Mouse (Mus musculus) liver (tissue): ENCODE results near the gene Bbs9.
"Not testable (repeated sequence)": the region's sequence is repeated elsewhere in the genome, so short reads cannot be mapped to it uniquely, and the experiment has no call there.

Experiments used
- DNase-seq: peaks from one replicate; pipeline ENCODE4 v3.0.0-alpha.2; 2020; ENCODE audit warnings: mixed read lengths

Bbs9 gene

GRCm38 (mm10) chr9:22475424-22475868 is at the start of gene Bbs9:
Gene Bbs9 (plus strand): TSS chr9:22475715.
- peak; percentile 94 for DNase-seq

- no peak for DNase-seq
Observed at GRCm38 (mm10) chr9:22428028-22428665, 47.4 kb upstream of the Bbs9 start.

GRCm38 (mm10) chr9:22428666-22429410 is 46.7 kb upstream of the Bbs9 start:
- DNase-seq: no peak

DNA sequence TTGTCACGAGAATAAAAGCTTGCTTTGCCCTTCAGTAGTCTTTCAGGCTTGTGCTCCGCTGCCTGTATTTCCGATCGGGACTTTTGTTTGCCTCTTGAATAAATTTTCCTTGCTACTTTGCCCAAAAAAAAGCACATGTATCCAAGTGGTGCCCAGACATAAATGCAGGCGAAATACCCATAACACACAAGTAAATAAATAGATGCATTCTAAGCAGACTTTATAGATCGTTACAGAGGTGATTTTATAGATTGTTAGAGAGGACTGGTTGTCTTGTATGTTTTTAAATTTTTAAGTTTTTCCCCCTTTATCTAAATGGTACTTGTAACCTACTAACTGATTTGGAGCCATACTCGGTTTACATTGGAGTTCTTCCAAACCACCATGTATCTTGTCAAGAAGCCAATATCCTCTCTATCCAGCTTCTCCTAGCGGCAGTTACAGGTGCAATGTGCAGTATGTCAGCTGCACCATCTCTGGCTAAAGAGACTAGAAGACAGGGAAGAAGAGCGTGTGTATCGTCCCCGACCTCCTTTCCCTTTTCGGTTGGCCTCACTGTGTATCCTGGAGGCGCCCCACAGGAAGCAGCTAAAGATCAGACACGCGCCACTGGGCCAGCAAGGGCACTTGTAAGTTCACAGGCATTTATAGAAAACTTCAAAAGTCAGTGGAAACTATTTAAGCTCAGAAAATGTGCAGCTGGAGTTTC is 45.8 kb upstream of the Bbs9 start:
- DNase-seq: no peak

DNA sequence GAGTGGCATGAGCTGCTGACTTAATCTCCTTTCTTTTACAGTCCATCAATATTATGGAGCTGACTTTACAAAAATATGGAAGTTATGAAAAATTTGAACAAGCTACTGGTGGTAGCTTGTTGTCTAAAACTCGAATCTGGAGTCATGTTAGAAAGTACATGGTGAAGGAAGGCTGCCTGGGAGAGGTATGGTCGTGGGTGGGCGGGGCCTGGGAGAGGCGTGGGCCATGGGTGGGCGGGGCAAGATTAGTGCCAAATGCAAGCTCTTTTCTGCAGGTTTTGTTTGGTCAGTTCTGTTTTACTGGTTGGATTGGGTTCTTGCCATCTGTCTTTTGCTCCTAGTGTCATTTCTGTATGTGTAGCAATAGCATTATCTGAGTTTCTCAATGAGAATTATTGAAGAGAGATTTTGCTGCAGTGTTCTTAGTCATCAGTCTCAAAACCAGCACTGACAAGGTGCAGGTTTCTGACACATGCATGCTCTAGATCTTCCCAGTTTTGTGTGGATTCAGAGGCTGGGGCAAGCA is 45.1 kb upstream of the Bbs9 start:
- DNase-seq: peak; percentile 67

GRCm38 (mm10) chr9:22433221-22433620 is 42.3 kb upstream of the Bbs9 start:
- DNase-seq: no peak

DNA sequence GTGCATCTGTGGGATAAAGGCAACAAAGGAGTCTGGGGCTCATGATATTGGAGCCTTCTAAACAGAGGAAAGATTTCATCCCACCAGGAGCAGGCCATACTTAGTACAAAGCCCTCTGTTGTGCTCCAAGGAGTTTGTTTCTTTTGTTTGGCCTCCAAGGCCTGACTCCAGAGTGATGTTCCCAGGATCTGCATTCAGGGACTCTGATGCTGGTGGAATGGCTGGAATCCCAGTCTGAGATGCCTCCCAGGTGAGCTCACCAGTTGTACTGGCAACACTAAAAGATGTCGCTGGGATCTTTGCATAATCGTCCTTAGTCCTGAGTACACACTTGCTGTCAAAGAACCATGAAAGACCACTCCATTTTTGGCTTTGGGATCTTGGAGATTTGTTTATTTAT is 41.4 kb upstream of the Bbs9 start:
- no peak for DNase-seq

DNA sequence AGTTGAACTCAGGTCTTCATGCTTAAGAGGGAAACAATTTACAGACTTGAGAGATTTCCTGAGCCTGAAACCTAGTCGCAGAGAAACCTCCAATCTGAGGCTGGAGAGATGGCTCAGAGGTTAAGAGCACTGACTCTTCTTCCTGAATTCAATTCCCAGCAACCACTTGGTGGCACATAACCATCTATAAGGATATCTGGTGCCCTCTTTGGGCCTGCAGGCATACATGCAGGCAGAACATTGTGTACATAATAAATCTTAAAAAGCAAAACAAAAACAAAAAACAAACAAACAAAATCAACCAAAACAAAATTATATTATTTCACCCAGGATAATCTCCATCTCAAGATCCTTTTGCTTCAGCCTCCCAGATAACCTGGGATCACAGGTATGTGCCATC is 36.7 kb upstream of the Bbs9 start:
- no peak for DNase-seq

DNA sequence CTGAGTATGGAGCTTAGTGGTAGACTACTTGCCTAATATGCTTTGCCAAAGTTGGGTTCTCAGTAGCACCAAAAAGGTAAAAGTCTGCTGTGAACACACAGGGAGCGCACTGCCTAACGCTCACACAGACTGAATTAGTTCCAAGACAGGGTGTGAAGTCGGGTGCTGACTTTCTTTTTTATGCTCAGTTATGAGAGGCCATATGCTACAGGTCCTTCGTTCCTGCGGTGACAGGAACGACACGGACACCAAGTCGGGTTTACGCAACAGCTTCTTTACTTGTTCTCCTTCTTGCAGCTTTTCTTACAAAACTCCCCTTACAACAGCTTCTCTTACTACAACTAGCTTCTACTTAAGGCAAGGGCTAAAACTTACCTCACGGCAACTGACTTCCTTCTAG is 32.4 kb upstream of the Bbs9 start:
- no peak for DNase-seq

DNA sequence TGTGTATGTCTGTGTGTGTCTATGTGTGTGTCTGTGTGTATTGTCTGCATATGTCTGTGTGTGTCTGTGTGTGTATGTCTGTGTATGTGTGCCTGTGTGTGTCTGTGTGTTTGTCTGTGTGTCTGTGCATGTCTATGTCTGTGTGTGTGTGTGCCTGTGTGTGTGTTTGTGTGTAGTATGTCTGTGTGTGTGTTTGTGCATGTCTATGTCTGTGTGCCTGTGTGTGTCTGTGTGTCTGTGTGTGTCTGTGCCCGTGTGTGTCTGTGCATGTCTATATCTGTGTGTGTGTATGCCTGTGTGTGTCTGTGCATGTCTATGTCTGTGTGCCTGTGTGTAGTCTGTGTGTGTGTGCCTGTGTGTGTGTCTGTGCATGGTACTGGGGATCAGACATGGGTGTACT is 30.4 kb upstream of the Bbs9 start:
- no peak for DNase-seq

- no peak for DNase-seq
Observed at GRCm38 (mm10) chr9:22447213-22447612, 28.3 kb upstream of the Bbs9 start.

DNA sequence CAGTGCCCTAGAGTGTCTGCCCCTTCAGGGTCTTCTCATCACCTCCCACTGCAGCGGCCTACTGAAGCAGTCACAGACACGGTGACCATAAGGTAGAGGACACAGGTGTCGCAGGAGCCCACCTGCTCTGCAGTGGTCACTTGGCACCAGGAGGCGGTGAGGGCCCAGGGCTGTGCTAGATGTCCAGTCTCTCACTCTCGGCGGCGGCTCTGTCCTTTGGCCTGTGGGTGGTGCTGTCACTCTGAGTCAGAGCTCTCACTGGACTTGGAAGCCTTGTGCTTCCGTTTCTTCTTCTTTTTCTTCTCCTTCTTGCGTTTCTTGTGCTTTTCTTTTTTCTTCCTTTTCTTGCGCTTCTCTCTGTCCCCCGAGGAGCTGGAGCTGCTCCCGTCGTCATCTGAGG is 27.1 kb upstream of the Bbs9 start:
- no peak for DNase-seq

DNA sequence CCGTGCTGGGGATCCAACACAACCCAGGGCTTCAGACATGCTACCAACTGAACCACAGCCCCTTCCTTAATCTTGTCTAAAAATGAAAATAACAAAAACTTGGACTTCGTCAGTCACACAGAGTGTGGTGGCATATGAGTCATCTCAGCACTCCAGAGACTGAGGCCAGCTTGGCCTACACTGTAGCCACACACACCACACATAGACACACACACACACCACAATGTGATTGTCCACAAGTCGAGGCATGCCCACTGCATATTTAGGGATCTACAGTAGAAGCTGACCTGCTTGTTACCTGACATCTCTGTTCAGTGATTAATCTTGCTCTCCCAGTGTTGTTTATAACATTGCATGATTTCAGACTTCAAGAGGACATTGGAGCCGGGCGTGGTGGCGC is 26.3 kb upstream of the Bbs9 start:
- DNase-seq: no peak

- no peak for DNase-seq
Observed at GRCm38 (mm10) chr9:22452697-22453096, 22.8 kb upstream of the Bbs9 start.

DNA sequence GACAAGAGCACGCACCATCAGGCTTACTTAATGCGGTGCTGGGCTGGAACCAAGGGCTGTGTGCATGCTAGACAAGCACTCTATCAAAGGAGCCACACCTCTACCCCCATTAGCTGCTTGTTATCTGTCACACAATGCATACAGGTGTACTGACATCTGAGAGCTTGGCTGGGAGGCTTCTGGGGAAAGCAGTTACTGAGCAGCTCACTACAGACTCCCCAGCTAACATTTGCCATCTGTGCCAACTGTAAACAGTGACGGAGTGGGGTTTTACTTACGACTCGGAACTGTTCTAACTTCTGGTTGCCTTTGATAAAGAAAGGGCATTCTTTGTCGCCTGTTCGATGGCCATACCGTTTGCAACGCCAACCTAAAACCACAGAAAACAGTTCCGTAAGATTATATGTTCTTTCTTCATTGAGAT is 22.0 kb upstream of the Bbs9 start:
- peak; percentile 62 for DNase-seq

- not testable (repeated sequence) for DNase-seq
Observed at GRCm38 (mm10) chr9:22453990-22454389, 21.5 kb upstream of the Bbs9 start, which contains the start of gene Gm17545. Gene Gm17545 (plus strand): TSS chr9:22454290.

DNA sequence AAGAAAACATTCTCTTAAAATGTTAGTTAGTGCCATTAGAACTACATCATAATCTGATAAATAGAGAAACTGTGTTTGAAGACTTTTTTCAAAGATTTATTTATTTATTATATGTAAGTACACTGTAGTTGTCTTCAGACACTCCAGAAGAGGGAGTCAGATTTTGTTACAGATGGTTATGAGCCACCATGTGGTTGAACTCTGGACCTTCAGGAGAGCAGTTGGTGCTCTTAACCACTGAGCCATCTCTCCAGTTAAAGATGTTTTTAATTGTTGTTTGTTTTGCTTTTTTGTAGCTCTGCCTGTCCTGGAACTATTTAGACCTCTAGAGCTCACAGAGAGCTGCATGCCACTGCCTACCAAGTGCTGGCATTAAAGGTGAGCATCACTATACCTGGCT is 20.5 kb upstream of the Bbs9 start:
- no peak for DNase-seq

DNA sequence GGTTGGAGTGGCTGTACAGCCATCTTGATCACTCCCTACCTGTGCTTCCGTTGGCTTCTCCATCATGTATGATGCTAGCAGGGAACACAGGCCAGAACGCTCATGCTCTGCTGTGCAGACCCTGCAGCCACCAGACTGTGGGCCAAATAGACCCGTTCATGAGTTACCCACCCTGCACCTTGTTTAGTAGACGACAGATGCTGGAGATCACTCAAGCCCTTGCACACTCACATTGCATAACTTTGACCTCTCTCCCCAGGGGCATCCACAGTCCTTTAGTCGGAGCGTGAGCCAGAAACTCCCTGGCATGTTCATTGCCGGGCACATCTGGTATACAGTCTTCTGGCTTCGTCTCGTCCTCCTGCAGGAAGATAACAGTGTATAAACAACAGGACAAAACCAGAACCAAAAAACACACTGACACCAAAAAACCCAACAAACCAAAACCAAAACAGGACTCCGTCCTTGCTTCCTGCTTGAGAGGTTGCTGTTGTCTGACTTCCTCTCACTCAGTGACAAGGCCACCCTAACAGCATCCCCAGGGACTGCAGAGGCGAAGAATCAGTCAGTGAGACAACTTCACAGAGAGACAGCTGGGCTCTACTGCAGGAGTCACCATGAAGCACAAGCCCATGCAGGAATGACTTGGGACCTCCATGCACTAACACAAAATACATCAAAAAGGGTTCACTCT is 18.2 kb upstream of the Bbs9 start:
- DNase-seq: no peak

- no peak for DNase-seq
Observed at GRCm38 (mm10) chr9:22461946-22462345, 13.6 kb upstream of the Bbs9 start.

GRCm38 (mm10) chr9:22466212-22466611 is 9.3 kb upstream of the Bbs9 start:
- no peak for DNase-seq

DNA sequence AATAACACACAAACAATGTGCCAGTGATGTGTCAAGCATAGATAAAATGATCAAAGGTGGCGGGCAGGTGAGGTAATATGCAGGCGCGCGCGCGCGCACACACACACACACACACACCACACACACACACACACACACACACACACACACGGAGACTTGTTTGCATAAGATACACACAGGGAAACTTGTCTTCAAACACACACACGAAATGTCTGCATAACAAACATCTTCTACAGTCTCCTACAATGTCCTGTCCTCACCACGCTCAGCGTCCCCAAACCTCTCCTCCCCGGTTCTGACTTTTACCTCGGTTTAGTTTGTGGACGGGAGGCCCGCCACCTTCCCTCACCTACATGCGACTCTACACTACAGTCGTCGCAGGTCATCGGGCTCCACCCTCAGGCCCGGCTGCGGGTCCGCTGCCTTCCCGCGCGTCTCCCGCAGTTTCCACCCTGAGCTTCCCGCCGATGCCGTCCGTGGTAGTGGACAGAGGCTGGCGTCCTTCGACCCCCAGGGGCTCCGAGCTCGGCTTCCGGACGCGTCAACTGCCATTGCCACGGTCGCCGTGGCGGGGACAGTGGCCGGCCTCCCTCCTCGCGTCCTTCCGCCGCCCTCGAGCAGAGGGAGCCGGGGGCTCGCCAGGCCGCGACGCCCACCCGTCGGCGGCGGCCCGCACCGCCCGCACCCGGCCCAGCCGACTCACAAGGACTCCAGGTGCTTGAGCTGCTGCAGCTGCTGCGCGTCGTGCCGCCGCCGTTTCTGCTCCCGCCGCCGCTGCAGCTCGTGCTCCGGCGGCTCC is 7.9 kb upstream of the Bbs9 start:
- peak; percentile 64 for DNase-seq
